Mouse (Mus musculus) testis, adult 2 months (tissue): ENCODE data around the gene Gm1123.

Source experiments
- CTCF ChIP-seq: fragments of 200-500 bp; IDR thresholded peaks from 2 replicates; pipeline ENCODE4 v1.5.1; 2012; ENCODE audit warnings: low read depth, mild to moderate bottlenecking, inconsistent platforms, low read length, moderate library complexity; ENCODE audit not compliant: control insufficient read depth, insufficient read depth, insufficient replicate concordance
- POLR2A ChIP-seq: fragments of 200-500 bp; IDR thresholded peaks from 2 replicates; pipeline ENCODE4 v1.6.1; 2012; ENCODE audit warnings: low read depth, mild to moderate bottlenecking, inconsistent platforms, low read length, moderate library complexity; ENCODE audit not compliant: control insufficient read depth

DNA sequence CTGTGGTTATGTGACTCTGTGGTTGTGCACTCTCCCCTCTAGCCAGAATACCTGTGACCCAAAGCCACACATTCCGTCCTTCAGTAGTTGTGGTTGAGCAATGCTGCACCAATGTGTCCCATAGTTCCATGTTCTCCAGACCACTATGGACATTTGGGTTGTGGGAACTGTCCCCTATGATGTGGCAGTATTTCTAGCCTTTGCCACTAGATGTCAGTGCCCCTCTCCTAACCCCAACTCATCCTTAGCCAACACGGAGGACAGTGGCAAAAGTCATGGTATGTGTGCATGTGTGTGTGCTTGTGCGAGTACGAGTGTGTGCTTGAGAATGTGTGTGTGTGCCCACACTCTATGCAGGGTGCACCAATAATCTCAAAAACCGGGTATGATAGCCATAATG, 59.0 kb downstream of the Gm1123 start:
- TF ChIP-seq CTCF (no peak), POLR2A (no peak)
